22 mouse cellular contexts compared by ENCODE assay signal in genomic region chr1:150546463-150546862, GRCm38 (mm10).
DNase-seq lines count a peak whose midpoint lies in the region; ATAC-seq and TF ChIP-seq lines count a peak whose summit lies in the region.
"Had no signal": no experiment of that assay in that cellular context is flagged by ENCODE, and none has a peak within 500 bp of the region (broad histone marks: within the 10 kb centered on the region; RNA-seq: fewer than 3 reads in every experiment).

No protein-coding gene starts in this region.

- TF ChIP-seq CTCF in left cerebral cortex, adult 2 months (IDR thresholded peaks at IDR 0.05), result no peak

- H3K9me3 ChIP-seq in embryonic facial prominence, embryonic 13.5 days, result no peaks in the 10 kb centered on the region; the same call in 1 of the 2 replicates
- peaks cover 5% of the 10 kb centered on the region; the same call in 1 of the 2 replicates for H3K9me3 ChIP-seq in limb, embryonic 12.5 days
- H3K9me3 ChIP-seq in limb, embryonic 14.5 days (ENCODE audit: control insufficient read depth, low read length), result no peaks in the 10 kb centered on the region
- H3K9me3 ChIP-seq: embryonic facial prominence, embryonic 12.5 days; embryonic facial prominence, embryonic 15.5 days; forebrain, embryonic 10.5 days; forebrain, embryonic 12.5 days had no signal

- TF ChIP-seq POLR2A in limb, embryonic 14.5 days (IDR thresholded peaks at IDR 0.05; ENCODE audit: borderline replicate concordance, extremely low read depth, insufficient read depth, insufficient read length), result no peak

- intact Hi-C loops in left cerebral cortex, adult 2 months (cut with DNase I), result no loop called here

- ATAC-seq in embryonic facial prominence, embryonic 13.5 days (ENCODE audit: insufficient number of reproducible peaks, insufficient read depth, low FRiP score, low TSS enrichment, low read depth), result no peak
- peak; percentile 73; the same call in 1 of the 2 replicates for ATAC-seq in limb, embryonic 12.5 days (ENCODE audit: insufficient number of reproducible peaks, insufficient read depth, low FRiP score, low TSS enrichment, low read depth)
- ATAC-seq in limb, embryonic 14.5 days (ENCODE audit: low FRiP score, low read depth), result peak; percentile 47; the same call in 1 of the 2 replicates
- ATAC-seq: forebrain, embryonic 14.5 days; forebrain, embryonic 16.5 days had no signal

- peak; percentile 59 for DNase-seq in forelimb bud, embryonic 11.5 days (ENCODE audit: low read depth, low spot score)
- DNase-seq in limb, embryonic 14.5 days (ENCODE audit: low spot score), result peak; percentile 75
- DNase-seq in lung, postnatal 14 days, result no peak
- DNase-seq in liver, result no peak
- DNase-seq in left cerebral cortex, adult 2 months (ENCODE audit: extremely low spot score in 1 of 2, low spot score in 2 of 2), result no peak
- DNase-seq: adrenal gland, adult 2 months; adrenal gland, postnatal 10 days; adrenal gland, postnatal 25 days; cerebellum, adult 11 months; cerebellum, adult 18-20 months; cerebellum, adult 9-10 months; cerebellum, postnatal 10 days; cerebellum, postnatal 25 days had no signal

- H3K9ac ChIP-seq in embryonic facial prominence, embryonic 13.5 days, result no peak overlapping the region
- H3K9ac ChIP-seq in limb, embryonic 12.5 days (replicated peaks), result no peak overlapping the region
- H3K9ac ChIP-seq in limb, embryonic 14.5 days (ENCODE audit: low read depth, low read length, severe bottlenecking), result no peak overlapping the region
- H3K9ac ChIP-seq: embryonic facial prominence, embryonic 12.5 days; embryonic facial prominence, embryonic 15.5 days; forebrain, embryonic 12.5 days had no signal

- H3K4me1 ChIP-seq in embryonic facial prominence, embryonic 13.5 days, result peaks cover 14% of the 10 kb centered on the region
- peaks cover 24% of the 10 kb centered on the region for H3K4me1 ChIP-seq in limb, embryonic 12.5 days (replicated peaks)
- peaks cover 25% of the 10 kb centered on the region for H3K4me1 ChIP-seq in limb, embryonic 14.5 days (ENCODE audit: control insufficient read depth, insufficient read depth, low read length)
- H3K4me1 ChIP-seq: forebrain, embryonic 12.5 days had no signal

- WGBS in embryonic facial prominence, embryonic 13.5 days, result 38% methylated on average over 3 of the region's 3 CpGs
- 22% methylated on average over 3 of the region's 3 CpGs for WGBS in limb, embryonic 12.5 days
- WGBS in limb, embryonic 14.5 days, result 25% methylated on average over 3 of the region's 3 CpGs

- peak overlapping the region; percentile 60 for H3K27ac ChIP-seq in embryonic facial prominence, embryonic 13.5 days
- H3K27ac ChIP-seq in limb, embryonic 12.5 days, result peak overlapping the region; percentile 77
- H3K27ac ChIP-seq in limb, embryonic 14.5 days (replicated peaks; ENCODE audit: low read depth, low read length), result peak overlapping the region; percentile 49; the same call in 1 of the 2 replicates
- no peak overlapping the region for H3K27ac ChIP-seq in left cerebral cortex, adult 2 months
- H3K27ac ChIP-seq: embryonic facial prominence, embryonic 12.5 days; embryonic facial prominence, embryonic 15.5 days; forebrain, embryonic 10.5 days; forebrain, embryonic 12.5 days had no signal

- H3K27me3 ChIP-seq in embryonic facial prominence, embryonic 13.5 days, result no peaks in the 10 kb centered on the region
- no peaks in the 10 kb centered on the region for H3K27me3 ChIP-seq in limb, embryonic 12.5 days
- no peaks in the 10 kb centered on the region for H3K27me3 ChIP-seq in limb, embryonic 14.5 days (ENCODE audit: control insufficient read depth, insufficient read depth, low read length)
- H3K27me3 ChIP-seq: embryonic facial prominence, embryonic 12.5 days; embryonic facial prominence, embryonic 15.5 days; forebrain, embryonic 12.5 days had no signal

- no peak overlapping the region for H3K4me2 ChIP-seq in embryonic facial prominence, embryonic 13.5 days
- H3K4me2 ChIP-seq in limb, embryonic 12.5 days, result no peak overlapping the region
- H3K4me2 ChIP-seq in limb, embryonic 14.5 days (replicated peaks; ENCODE audit: low read depth, low read length, severe bottlenecking), result no peak overlapping the region
- H3K4me2 ChIP-seq: embryonic facial prominence, embryonic 12.5 days; embryonic facial prominence, embryonic 15.5 days; forebrain, embryonic 12.5 days had no signal

- H3K36me3 ChIP-seq in embryonic facial prominence, embryonic 13.5 days, result no peaks in the 10 kb centered on the region
- H3K36me3 ChIP-seq in limb, embryonic 12.5 days, result no peaks in the 10 kb centered on the region
- H3K36me3 ChIP-seq in limb, embryonic 14.5 days (ENCODE audit: control insufficient read depth, insufficient read depth, low read length), result no peaks in the 10 kb centered on the region
- H3K36me3 ChIP-seq: embryonic facial prominence, embryonic 12.5 days; embryonic facial prominence, embryonic 15.5 days; forebrain, embryonic 10.5 days; forebrain, embryonic 12.5 days had no signal

- no peak overlapping the region for H3K4me3 ChIP-seq in embryonic facial prominence, embryonic 13.5 days
- H3K4me3 ChIP-seq in limb, embryonic 12.5 days (replicated peaks), result no peak overlapping the region
- no peak overlapping the region for H3K4me3 ChIP-seq in limb, embryonic 14.5 days (replicated peaks; ENCODE audit: low read length)
- no peak overlapping the region for H3K4me3 ChIP-seq in left cerebral cortex, adult 2 months
- H3K4me3 ChIP-seq: embryonic facial prominence, embryonic 12.5 days; embryonic facial prominence, embryonic 15.5 days; erythroblast, embryonic 14.5 days; forebrain, embryonic 10.5 days; forebrain, embryonic 12.5 days had no signal

Comparison
In these comparisons a context has a peak if more than half of its experiments do, and no peak if none do; other contexts are left out.
1. DNase-seq: peak in forelimb bud, embryonic 11.5 days (single experiment) and limb, embryonic 14.5 days (single experiment); none in lung, postnatal 14 days (single experiment), liver (single experiment) and left cerebral cortex, adult 2 months (0 of 2).